Mouse (Mus musculus): ENCODE measurements at regions not wholly inside any gene's neighbourhood (a gene's known extent, or its start where the extent isn't known, plus 50 kb on each side); places are given as distances from the start of the nearest gene placed in this dataset.

GRCm38 (mm10) chr12:25161939-25162338, 65.0 kb upstream of the Id2 start:
- no peak for DNase-seq (ENCODE audit: low spot score in 2 of 2)

- no peak for DNase-seq (ENCODE audit: low spot score in 2 of 2)
Measured at GRCm38 (mm10) chr12:25160990-25161843, 64.3 kb upstream of the Id2 start.

- DNase-seq (ENCODE audit: low spot score in 2 of 2): no peak
Measured at GRCm38 (mm10) chr12:25159091-25159490, 62.2 kb upstream of the Id2 start.

- DNase-seq (ENCODE audit: low spot score in 2 of 2): no peak
Measured at GRCm38 (mm10) chr12:25157238-25157637, 60.3 kb upstream of the Id2 start.

GRCm38 (mm10) chr12:25155396-25155795, 58.5 kb upstream of the Id2 start:
- no peak for DNase-seq (ENCODE audit: low spot score in 2 of 2)

- DNase-seq (ENCODE audit: low spot score in 2 of 2): no peak
Measured at GRCm38 (mm10) chr12:25148099-25148498, 51.2 kb upstream of the Id2 start.
